ENCODE assay signal across 10 mouse cellular contexts in genomic region chr6:98525286-98525685, GRCm38 (mm10).
DNase-seq lines count a peak whose midpoint lies in the region; ATAC-seq and TF ChIP-seq lines count a peak whose summit lies in the region.
"Had no signal": no experiment of that assay in that cellular context is flagged by ENCODE, and none has a peak within 500 bp of the region (broad histone marks: within the 10 kb centered on the region; RNA-seq: fewer than 3 reads in every experiment).

No protein-coding gene starts in this region.

- no peak overlapping the region for H3K27ac ChIP-seq in hindbrain, embryonic 11.5 days (ENCODE audit: low read depth, low read length)
- H3K27ac ChIP-seq in hindbrain, embryonic 12.5 days, result no peak overlapping the region
- no peak overlapping the region for H3K27ac ChIP-seq in forebrain, postnatal 0 days (ENCODE audit: low read depth, low read length)
- H3K27ac ChIP-seq: embryonic facial prominence, embryonic 15.5 days; neural tube, embryonic 12.5 days had no signal

- H3K4me3 ChIP-seq in hindbrain, embryonic 11.5 days (ENCODE audit: low read depth, low read length), result no peak overlapping the region
- no peak overlapping the region for H3K4me3 ChIP-seq in hindbrain, embryonic 12.5 days
- H3K4me3 ChIP-seq in forebrain, postnatal 0 days (ENCODE audit: low read depth, low read length), result no peak overlapping the region
- H3K4me3 ChIP-seq: embryonic facial prominence, embryonic 15.5 days; neural tube, embryonic 12.5 days had no signal

- H3K4me1 ChIP-seq in hindbrain, embryonic 11.5 days (replicated peaks; ENCODE audit: control insufficient read depth, insufficient read depth, low read length), result 0 out of 2 replicates have a peak, but pooled peaks cover 2% of the 10 kb centered on the region
- H3K4me1 ChIP-seq in hindbrain, embryonic 12.5 days, result peaks cover 12% of the 10 kb centered on the region
- H3K4me1 ChIP-seq in forebrain, postnatal 0 days (ENCODE audit: insufficient read depth), result no peaks in the 10 kb centered on the region

- TF ChIP-seq CTCF in forebrain, postnatal 0 days (IDR thresholded peaks at IDR 0.05; ENCODE audit: low read depth), result peak; percentile 88

- no peak overlapping the region for H3K9ac ChIP-seq in hindbrain, embryonic 11.5 days (ENCODE audit: low read depth, low read length)
- H3K9ac ChIP-seq in hindbrain, embryonic 12.5 days, result no peak overlapping the region
- no peak overlapping the region for H3K9ac ChIP-seq in forebrain, postnatal 0 days
- H3K9ac ChIP-seq: embryonic facial prominence, embryonic 15.5 days; neural tube, embryonic 12.5 days had no signal

- H3K36me3 ChIP-seq in hindbrain, embryonic 11.5 days (ENCODE audit: control insufficient read depth, insufficient read depth, low read length), result no peaks in the 10 kb centered on the region
- no peaks in the 10 kb centered on the region for H3K36me3 ChIP-seq in hindbrain, embryonic 12.5 days
- no peaks in the 10 kb centered on the region for H3K36me3 ChIP-seq in forebrain, postnatal 0 days (ENCODE audit: insufficient read depth)
- H3K36me3 ChIP-seq: embryonic facial prominence, embryonic 15.5 days; neural tube, embryonic 12.5 days had no signal

- no peaks in the 10 kb centered on the region for H3K27me3 ChIP-seq in hindbrain, embryonic 11.5 days (ENCODE audit: control insufficient read depth, insufficient read depth, low read length)
- H3K27me3 ChIP-seq in hindbrain, embryonic 12.5 days, result peaks cover 2% of the 10 kb centered on the region; the same call in 1 of the 2 replicates
- H3K27me3 ChIP-seq in forebrain, postnatal 0 days (ENCODE audit: insufficient read depth, low read length), result no peaks in the 10 kb centered on the region
- H3K27me3 ChIP-seq: neural tube, embryonic 12.5 days had no signal

- no peak for ATAC-seq in hindbrain, embryonic 11.5 days (ENCODE audit: low FRiP score)
- ATAC-seq in hindbrain, embryonic 12.5 days (ENCODE audit: low FRiP score), result no peak
- no peak for ATAC-seq in forebrain, postnatal 0 days
- ATAC-seq in megakaryocyte progenitor cell, adult 5-6 weeks (replicated peaks; ENCODE audit: poor library complexity), result peak; percentile 83

- WGBS in hindbrain, embryonic 11.5 days, result 13% methylated on average over 6 of the region's 6 CpGs
- WGBS in hindbrain, embryonic 12.5 days, result 10% methylated on average over 6 of the region's 6 CpGs
- WGBS in forebrain, postnatal 0 days, result 8% methylated on average over 6 of the region's 6 CpGs

- DNase-seq in hindbrain, embryonic 11.5 days (ENCODE audit: low spot score), result peak; percentile 81
- peak; percentile 35 to 58 for DNase-seq in CD8-positive naive resting alpha-beta T cell, adult 2 months (ENCODE audit: low read depth in 2 of 2, low spot score in 2 of 2)
- DNase-seq in adrenal gland, postnatal 36 days, result peak; percentile 54 to 67
- DNase-seq in forebrain, postnatal 0 days, result peak; percentile 90
- peak; percentile 25 for DNase-seq in layer of hippocampus, adult 9-11 months
- DNase-seq in thymus, postnatal 4 days, result peak; percentile 80

- H3K9me3 ChIP-seq in hindbrain, embryonic 11.5 days (ENCODE audit: control insufficient read depth, low read length), result no peaks in the 10 kb centered on the region
- H3K9me3 ChIP-seq in hindbrain, embryonic 12.5 days (replicated peaks), result no peaks in the 10 kb centered on the region
- H3K9me3 ChIP-seq in forebrain, postnatal 0 days (ENCODE audit: low read length), result no peaks in the 10 kb centered on the region
- H3K9me3 ChIP-seq: embryonic facial prominence, embryonic 15.5 days; neural tube, embryonic 12.5 days had no signal

- no peak overlapping the region for H3K4me2 ChIP-seq in hindbrain, embryonic 11.5 days (replicated peaks; ENCODE audit: low read depth, low read length)
- no peak overlapping the region for H3K4me2 ChIP-seq in hindbrain, embryonic 12.5 days (replicated peaks)
- no peak overlapping the region for H3K4me2 ChIP-seq in forebrain, postnatal 0 days (ENCODE audit: low read depth)
- H3K4me2 ChIP-seq: embryonic facial prominence, embryonic 15.5 days; neural tube, embryonic 12.5 days had no signal

Comparison
In these comparisons a context has a peak if more than half of its experiments do, and no peak if none do; other contexts are left out.
1. DNase-seq: peak in every context shown above with its lines; median percentile 90 in forebrain, postnatal 0 days; 81 in hindbrain, embryonic 11.5 days; 80 in thymus, postnatal 4 days; 60 in adrenal gland, postnatal 36 days; 46 in CD8-positive naive resting alpha-beta T cell, adult 2 months; 25 in layer of hippocampus, adult 9-11 months.